Mouse (Mus musculus): ENCODE measurements around the gene Otop2. TPM values are rescaled to one million over a fixed set of nuclear protein-coding genes. Genes with fewer than 3 reads are reported as not detected.

The Otop2 gene
- polyA plus RNA-seq, 1 experiment from 2014 or later: not detected

DNA sequence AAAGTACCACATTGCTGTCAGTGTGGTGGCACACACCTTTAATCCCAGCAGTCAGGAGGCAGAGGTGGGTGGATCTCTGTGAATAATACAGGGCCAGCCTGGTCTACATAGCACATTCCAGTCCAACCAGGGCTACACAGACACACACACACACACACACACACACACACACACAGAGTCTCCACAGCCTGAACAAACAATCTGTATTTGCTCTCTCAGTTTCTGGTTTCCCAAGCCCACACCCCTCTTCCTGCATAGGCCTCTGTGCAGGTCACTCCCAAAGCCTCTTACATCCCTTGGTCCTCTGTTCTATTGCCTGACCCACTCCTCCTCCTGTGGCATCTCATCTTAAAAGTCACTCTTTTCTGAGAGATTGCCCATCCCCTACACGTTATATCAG, 65.1 kb downstream of the Otop2 start:
- H3K4me3 ChIP-seq: no peak overlapping the region
- H3K27ac ChIP-seq (replicated peaks): no peak overlapping the region
- H3K9ac ChIP-seq: no peak overlapping the region
- no peak for ATAC-seq (ENCODE audit: extremely low read depth, insufficient number of reproducible peaks, low FRiP score, low TSS enrichment)
- H3K9me3 ChIP-seq: no peaks in the 10 kb centered on the region
- peaks cover 90% of the 10 kb centered on the region for H3K27me3 ChIP-seq (replicated peaks)
- H3K36me3 ChIP-seq: no peaks in the 10 kb centered on the region
- peaks cover 24% of the 10 kb centered on the region for H3K4me1 ChIP-seq
- H3K4me2 ChIP-seq: no peak overlapping the region
- 37% methylated on average over 1 of the region's 1 CpGs for WGBS

DNA sequence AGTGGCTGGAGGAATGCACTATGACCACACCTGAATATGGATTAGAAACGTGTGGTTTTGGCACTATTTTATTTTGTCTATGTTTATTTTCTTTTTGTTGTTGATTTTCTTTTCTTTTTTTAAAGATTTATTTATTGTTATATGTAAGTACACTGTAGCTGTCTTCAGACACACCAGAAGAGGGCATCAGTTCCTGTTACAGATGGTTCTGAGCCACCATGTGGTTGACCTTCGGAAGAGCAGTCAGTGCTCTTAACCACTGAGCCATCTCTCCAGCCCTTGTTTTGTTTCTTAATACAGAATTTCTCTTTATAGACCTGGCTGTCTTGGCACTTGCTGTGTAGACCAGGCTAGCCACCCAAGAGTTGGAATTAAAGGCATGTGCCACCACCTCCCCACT, 65.8 kb downstream of the Otop2 start:
- Histone ChIP-seq H3K27me3 (replicated peaks) (peaks cover 85% of the 10 kb centered on the region), H3K9me3 (no peaks in the 10 kb centered on the region), H3K27ac (replicated peaks) (no peak overlapping the region), H3K36me3 (no peaks in the 10 kb centered on the region), H3K4me3 (no peak overlapping the region), H3K4me1 (peaks cover 17% of the 10 kb centered on the region), H3K4me2 (no peak overlapping the region), H3K9ac (no peak overlapping the region)
- WGBS: 39% methylated on average over 2 of the region's 2 CpGs
- ATAC-seq (ENCODE audit: extremely low read depth, insufficient number of reproducible peaks, low FRiP score, low TSS enrichment): no peak

DNA sequence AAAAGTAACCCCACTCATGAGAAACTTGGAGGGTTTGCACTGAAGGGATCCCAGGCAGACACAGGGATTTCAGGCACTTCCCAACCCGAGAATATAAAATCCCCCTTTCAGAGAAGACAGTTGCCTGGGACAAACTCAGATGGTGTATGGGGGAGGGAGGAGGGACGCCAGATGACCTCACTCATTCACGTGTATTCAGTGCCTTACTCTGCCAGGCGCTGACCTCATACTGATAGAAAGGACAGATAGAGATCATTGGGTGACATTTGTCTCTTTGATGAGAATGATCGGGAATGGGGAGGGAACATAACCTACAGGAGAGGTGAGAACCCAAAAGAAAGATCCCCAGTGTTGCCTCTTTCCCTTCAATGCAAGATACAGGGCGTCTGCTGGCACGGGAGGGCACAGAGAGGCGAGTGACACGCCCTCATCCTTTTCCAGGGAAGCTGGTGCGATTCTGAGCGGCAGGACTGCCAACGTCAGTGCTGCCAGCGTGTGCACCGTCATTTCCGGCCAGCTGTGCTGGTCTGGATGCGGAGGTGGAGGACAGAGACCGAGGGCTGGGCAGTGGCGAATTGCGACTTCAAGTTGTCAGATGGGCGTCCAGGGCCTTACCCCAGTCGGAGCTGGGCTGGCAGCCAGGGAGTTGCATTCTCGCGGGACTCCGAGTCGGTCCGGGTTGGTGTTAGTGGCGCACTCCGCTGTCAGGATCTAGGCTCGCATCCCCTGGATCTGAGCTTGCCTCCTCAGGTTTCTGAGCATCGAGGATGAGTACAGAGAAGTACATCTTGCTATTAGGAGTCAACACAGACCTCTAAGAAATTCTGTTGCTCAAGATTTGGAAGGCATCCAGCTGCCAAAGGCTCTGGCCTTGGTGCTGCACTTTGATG, 67.1 kb downstream of the Otop2 start:
- no peak; the same call in 1 of the 2 replicates for ATAC-seq (ENCODE audit: extremely low read depth, insufficient number of reproducible peaks, low FRiP score, low TSS enrichment)

DNA sequence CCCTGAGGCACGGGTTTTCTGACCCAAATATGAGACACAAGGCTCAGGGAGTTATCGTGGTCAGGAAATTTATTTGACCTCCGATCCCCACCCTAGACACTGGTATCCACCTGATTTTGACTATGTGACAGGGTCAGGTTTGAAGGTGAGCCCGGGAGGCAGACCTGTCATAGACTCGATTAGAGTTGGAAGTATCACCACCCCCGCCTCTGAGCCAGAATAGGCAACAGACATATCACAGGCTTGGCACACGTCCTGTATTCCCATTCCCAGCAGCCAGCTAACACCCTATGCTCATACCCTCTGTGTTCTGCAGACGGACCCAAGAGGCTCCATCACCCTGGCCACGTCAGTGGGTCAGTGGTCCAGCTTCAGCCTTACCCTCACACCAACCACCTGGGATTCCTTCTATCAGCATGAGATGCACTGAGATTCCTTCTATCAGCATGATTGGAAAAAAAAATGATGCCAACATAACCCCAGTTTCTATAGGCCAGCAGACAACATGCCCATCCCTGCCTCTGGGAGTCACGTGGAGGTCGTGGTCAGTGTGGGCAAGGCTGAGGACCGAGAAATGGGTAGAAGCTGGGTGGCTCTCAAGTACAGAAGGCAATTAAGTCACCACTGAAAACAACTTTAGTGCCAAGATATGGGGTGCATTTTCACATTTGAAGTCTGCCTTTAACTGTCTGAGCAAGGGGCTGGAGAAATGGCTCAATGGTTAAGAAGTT, 67.9 kb downstream of the Otop2 start:
- Histone ChIP-seq H3K27me3 (replicated peaks) (peaks cover 66% of the 10 kb centered on the region), H3K4me2 (peak overlapping the region; percentile 82), H3K4me3 (peak overlapping the region; percentile 49), H3K27ac (replicated peaks) (no peak overlapping the region; the same call in 1 of the 2 replicates), H3K36me3 (no peaks in the 10 kb centered on the region), H3K4me1 (peaks cover 16% of the 10 kb centered on the region), H3K9me3 (no peaks in the 10 kb centered on the region; the same call in 1 of the 2 replicates), H3K9ac (peak overlapping the region; percentile 76)
- WGBS: 51% methylated on average over 12 of the region's 12 CpGs
- ATAC-seq (ENCODE audit: extremely low read depth, insufficient number of reproducible peaks, low FRiP score, low TSS enrichment): no peak

More for the DNA sequence above, 67.1 kb downstream of the Otop2 start:
- peak overlapping the region; percentile 82 for H3K4me2 ChIP-seq
- peak overlapping the region; percentile 49 for H3K4me3 ChIP-seq
- H3K27me3 ChIP-seq (replicated peaks): peaks cover 74% of the 10 kb centered on the region
- H3K4me1 ChIP-seq: peaks cover 16% of the 10 kb centered on the region
- no peaks in the 10 kb centered on the region for H3K36me3 ChIP-seq
- 2% methylated on average over 30 of the region's 30 CpGs for WGBS
- H3K9ac ChIP-seq: peak overlapping the region; percentile 76
- no peak overlapping the region; the same call in 1 of the 2 replicates for H3K27ac ChIP-seq (replicated peaks)
- H3K9me3 ChIP-seq: no peaks in the 10 kb centered on the region; the same call in 1 of the 2 replicates

DNA sequence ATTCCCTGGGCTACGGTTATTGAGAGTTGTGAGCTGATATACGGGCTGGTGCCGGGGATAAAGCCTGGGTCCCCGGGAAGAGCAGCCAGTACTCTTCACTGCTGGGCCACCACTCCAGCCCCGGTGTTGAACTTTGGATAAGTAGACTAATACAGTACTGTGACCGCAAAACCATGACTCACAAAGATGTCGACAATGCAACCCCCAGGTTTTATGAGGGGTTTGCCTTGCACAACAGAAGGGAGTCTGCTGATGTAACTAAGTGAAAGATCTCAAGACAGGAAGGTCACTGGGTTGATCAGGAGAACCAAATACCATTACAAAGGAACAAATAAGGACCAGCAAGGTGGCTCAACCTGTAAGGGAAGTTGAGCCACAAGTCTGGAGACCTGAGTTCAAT, 69.8 kb downstream of the Otop2 start:
- H3K4me3 ChIP-seq: no peak overlapping the region
- no peak overlapping the region for H3K4me2 ChIP-seq
- no peak overlapping the region for H3K27ac ChIP-seq (replicated peaks)
- ATAC-seq (ENCODE audit: extremely low read depth, insufficient number of reproducible peaks, low FRiP score, low TSS enrichment): no peak
- H3K27me3 ChIP-seq (replicated peaks): peaks cover 48% of the 10 kb centered on the region
- no peaks in the 10 kb centered on the region for H3K36me3 ChIP-seq
- peaks cover 21% of the 10 kb centered on the region for H3K4me1 ChIP-seq
- no peaks in the 10 kb centered on the region; the same call in 1 of the 2 replicates for H3K9me3 ChIP-seq
- WGBS: 57% methylated on average over 7 of the region's 7 CpGs
- no peak overlapping the region for H3K9ac ChIP-seq

DNA sequence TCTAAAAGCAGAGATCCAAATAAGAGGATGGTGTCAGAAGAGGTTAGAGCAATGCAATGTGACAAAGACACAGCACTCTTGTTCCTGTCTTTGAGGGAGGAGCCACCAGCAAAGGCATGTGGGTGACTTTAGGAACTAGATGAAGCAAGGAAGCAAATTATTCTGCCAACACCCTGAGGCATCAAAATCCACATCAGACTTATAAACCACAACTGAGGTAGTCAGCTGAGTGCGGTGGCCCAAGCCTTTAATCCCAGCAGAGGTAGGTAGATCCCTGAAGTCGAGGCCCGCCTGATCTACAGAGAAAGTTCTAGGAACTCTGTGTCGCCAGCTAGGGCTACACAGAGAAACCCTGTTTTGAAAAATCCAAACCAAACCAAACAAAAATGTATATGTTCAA, 70.3 kb downstream of the Otop2 start:
- Histone ChIP-seq H3K4me2 (no peak overlapping the region), H3K36me3 (no peaks in the 10 kb centered on the region), H3K27ac (replicated peaks) (no peak overlapping the region), H3K4me1 (peaks cover 21% of the 10 kb centered on the region), H3K4me3 (no peak overlapping the region), H3K9me3 (no peaks in the 10 kb centered on the region; the same call in 1 of the 2 replicates), H3K9ac (no peak overlapping the region), H3K27me3 (replicated peaks) (peaks cover 43% of the 10 kb centered on the region)
- 78% methylated on average over 4 of the region's 4 CpGs for WGBS
- no peak for ATAC-seq (ENCODE audit: extremely low read depth, insufficient number of reproducible peaks, low FRiP score, low TSS enrichment)

DNA sequence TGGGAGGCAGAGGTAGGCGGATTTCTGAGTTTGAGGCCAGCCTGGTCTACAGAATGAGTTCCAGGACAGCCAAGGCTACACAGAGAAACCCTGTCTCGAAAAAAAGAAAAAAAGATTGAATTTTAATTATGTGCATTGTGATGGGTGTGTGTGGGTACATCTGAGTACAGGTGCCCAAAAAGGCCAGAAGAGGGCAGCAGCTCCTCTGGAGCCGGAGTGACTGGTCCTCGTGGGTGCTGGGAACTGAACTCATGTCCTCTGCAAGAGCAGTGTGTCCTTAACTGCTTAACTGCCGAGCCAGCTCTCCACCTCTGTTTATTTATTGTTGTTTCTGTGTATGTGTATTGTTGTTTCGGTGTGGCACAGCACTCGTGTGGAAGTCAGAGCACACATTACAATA, 70.9 kb downstream of the Otop2 start:
- 75% methylated on average over 7 of the region's 7 CpGs for WGBS
- Histone ChIP-seq H3K9me3 (no peaks in the 10 kb centered on the region; the same call in 1 of the 2 replicates), H3K36me3 (no peaks in the 10 kb centered on the region), H3K27me3 (replicated peaks) (peaks cover 43% of the 10 kb centered on the region), H3K9ac (no peak overlapping the region), H3K27ac (replicated peaks) (no peak overlapping the region), H3K4me3 (no peak overlapping the region), H3K4me1 (peaks cover 27% of the 10 kb centered on the region), H3K4me2 (no peak overlapping the region)
- ATAC-seq (ENCODE audit: extremely low read depth, insufficient number of reproducible peaks, low FRiP score, low TSS enrichment): no peak

DNA sequence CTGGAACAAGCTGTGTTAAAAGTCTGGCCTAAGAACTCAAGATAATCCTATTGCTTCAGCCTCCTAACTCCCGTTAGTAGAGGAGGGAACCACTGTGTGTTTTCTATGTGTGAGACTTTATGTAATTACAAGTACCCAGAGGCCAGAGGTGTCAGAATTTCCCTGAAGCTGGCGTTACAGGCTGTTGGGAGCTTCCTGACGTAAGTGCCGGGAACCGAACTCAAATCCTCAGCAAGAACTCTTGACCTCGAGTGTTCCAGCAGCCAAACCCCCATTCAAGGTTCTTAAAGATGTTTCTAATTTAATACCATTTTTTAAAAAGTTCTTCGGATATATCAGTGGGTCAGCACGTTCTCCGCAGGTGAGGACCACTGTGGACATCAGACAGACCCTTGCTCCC, 74.3 kb downstream of the Otop2 start:
- peaks cover 33% of the 10 kb centered on the region for H3K4me1 ChIP-seq
- no peaks in the 10 kb centered on the region for H3K36me3 ChIP-seq
- peaks cover 34% of the 10 kb centered on the region for H3K27me3 ChIP-seq (replicated peaks)
- peak overlapping the region; percentile 83 for H3K4me2 ChIP-seq
- H3K9ac ChIP-seq: peak overlapping the region; percentile 63; the same call in 1 of the 2 replicates
- peak overlapping the region; percentile 29; the same call in 1 of the 2 replicates for H3K27ac ChIP-seq (replicated peaks)
- 13% methylated on average over 9 of the region's 9 CpGs for WGBS
- no peak for ATAC-seq (ENCODE audit: extremely low read depth, insufficient number of reproducible peaks, low FRiP score, low TSS enrichment)
- H3K4me3 ChIP-seq: peak overlapping the region; percentile 72
- no peaks in the 10 kb centered on the region; the same call in 1 of the 2 replicates for H3K9me3 ChIP-seq

Other genes starting within 250 kb of the Otop2 start
- gene Cd300e, start 245.0 kb upstream of the Otop2 start, polyA plus RNA-seq (2015; fragmentation: Nextera tagmentation; extraction: Ambion mirVana): not detected in 2 replicates
- 1.2 and 1.7 TPM in 2 replicates for gene Rab37, start 215.7 kb upstream of the Otop2 start, polyA plus RNA-seq (2015; fragmentation: Nextera tagmentation; extraction: Ambion mirVana)
- gene Cd300lf, start 173.2 kb upstream of the Otop2 start, polyA plus RNA-seq (2015; fragmentation: Nextera tagmentation; extraction: Ambion mirVana): 0.37 and 0.38 TPM in 2 replicates
- 23.1 and 24.4 TPM in 2 replicates for gene Slc9a3r1, start 143.8 kb upstream of the Otop2 start, polyA plus RNA-seq (2015; fragmentation: Nextera tagmentation; extraction: Ambion mirVana)
- gene Tmem104, start 119.7 kb upstream of the Otop2 start, polyA plus RNA-seq (2015; fragmentation: Nextera tagmentation; extraction: Ambion mirVana): 7.1 and 7.7 TPM in 2 replicates
- gene Nat9, start 119.3 kb upstream of the Otop2 start, polyA plus RNA-seq (2015; fragmentation: Nextera tagmentation; extraction: Ambion mirVana): 13.8 and 19.0 TPM in 2 replicates
- gene Grin2c, start 39.9 kb upstream of the Otop2 start, polyA plus RNA-seq (2015; fragmentation: Nextera tagmentation; extraction: Ambion mirVana): 0.04 TPM in 1 of 2 replicates, not detected in the other
- 9.5 and 11.7 TPM in 2 replicates for gene Fdxr, start 30.1 kb upstream of the Otop2 start, polyA plus RNA-seq (2015; fragmentation: Nextera tagmentation; extraction: Ambion mirVana)
- 0.71 and 0.74 TPM in 2 replicates for gene Fads6, start 9.5 kb upstream of the Otop2 start, polyA plus RNA-seq (2015; fragmentation: Nextera tagmentation; extraction: Ambion mirVana)
- 0.09 and 0.13 TPM in 2 replicates for gene Ush1g, start 14.9 kb downstream of the Otop2 start, polyA plus RNA-seq (2015; fragmentation: Nextera tagmentation; extraction: Ambion mirVana)
- not detected in 2 replicates for gene Otop3, start 27.6 kb downstream of the Otop2 start, polyA plus RNA-seq (2015; fragmentation: Nextera tagmentation; extraction: Ambion mirVana)
- 6.8 and 7.0 TPM in 2 replicates for gene Hid1, start 60.6 kb downstream of the Otop2 start, polyA plus RNA-seq (2015; fragmentation: Nextera tagmentation; extraction: Ambion mirVana)
- 6.7 and 7.4 TPM in 2 replicates for gene Cdr2l, start 74.8 kb downstream of the Otop2 start, polyA plus RNA-seq (2015; fragmentation: Nextera tagmentation; extraction: Ambion mirVana)
- 173 and 184 TPM in 2 replicates for gene Mrpl58, start 96.6 kb downstream of the Otop2 start, polyA plus RNA-seq (2015; fragmentation: Nextera tagmentation; extraction: Ambion mirVana)
- gene Atp5h, start 112.8 kb downstream of the Otop2 start, polyA plus RNA-seq (2015; fragmentation: Nextera tagmentation; extraction: Ambion mirVana): 1,581 and 1,838 TPM in 2 replicates
- gene Kctd2, start 113.0 kb downstream of the Otop2 start, polyA plus RNA-seq (2015; fragmentation: Nextera tagmentation; extraction: Ambion mirVana): 8.8 and 12.1 TPM in 2 replicates
- gene Trim80, start 133.4 kb downstream of the Otop2 start, polyA plus RNA-seq (2015; fragmentation: Nextera tagmentation; extraction: Ambion mirVana): 0.07 and 0.19 TPM in 2 replicates
- gene Slc16a5, start 155.3 kb downstream of the Otop2 start, polyA plus RNA-seq (2015; fragmentation: Nextera tagmentation; extraction: Ambion mirVana): 0.10 and 0.21 TPM in 2 replicates
- gene Armc7, start 168.5 kb downstream of the Otop2 start, polyA plus RNA-seq (2015; fragmentation: Nextera tagmentation; extraction: Ambion mirVana): 6.6 and 6.9 TPM in 2 replicates
- 57.0 and 59.4 TPM in 2 replicates for gene Nt5c, start 184.7 kb downstream of the Otop2 start, polyA plus RNA-seq (2015; fragmentation: Nextera tagmentation; extraction: Ambion mirVana)
- 432 and 502 TPM in 2 replicates for gene Jpt1, start 207.2 kb downstream of the Otop2 start, polyA plus RNA-seq (2015; fragmentation: Nextera tagmentation; extraction: Ambion mirVana)
- 606 and 657 TPM in 2 replicates for gene Sumo2, start 229.1 kb downstream of the Otop2 start, polyA plus RNA-seq (2015; fragmentation: Nextera tagmentation; extraction: Ambion mirVana)